Mouse (Mus musculus): Measurements from ENCODE around the gene Asic4. TPM values are rescaled to one million over a fixed set of nuclear protein-coding genes. Genes with fewer than 3 reads are reported as not detected.

Asic4 gene
- polyA plus RNA-seq, 2 experiments, result 0.03 TPM; not detected in 1

- Histone ChIP-seq H3K36me3 (replicated peaks; ENCODE audit: control insufficient read depth, insufficient read depth, low read depth) (no peaks in the 10 kb centered on the region), H3K27me3 (ENCODE audit: control insufficient read depth, insufficient read depth, low read length) (peaks cover 72% of the 10 kb centered on the region), H3K4me2 (ENCODE audit: low read depth) (peak overlapping the region; percentile 63), H3K9me3 (ENCODE audit: control insufficient read depth, low read length) (no peaks in the 10 kb centered on the region), H3K27ac (no peak overlapping the region), H3K4me1 (replicated peaks; ENCODE audit: control insufficient read depth in 2 of 2, insufficient read depth in 2 of 2, low read length in 1 of 2) (peaks cover 25 to 33% of the 10 kb centered on the region in 2 experiments), H3K9ac (replicated peaks) (no peak overlapping the region), H3K4me3 (ENCODE audit: insufficient read depth in 1 of 2, low read depth in 2 of 2, low read length in 2 of 2) (no peak overlapping the region)
- DNase-seq (ENCODE audit: low read depth in 3 of 3, low spot score in 3 of 3) (no peak), ATAC-seq (ENCODE audit: insufficient read depth) (no peak)
- no peak for TF ChIP-seq CTCF (IDR thresholded peaks at IDR 0.05; ENCODE audit: low read depth)
- TF ChIP-seq EP300 (IDR thresholded peaks at IDR 0.05; ENCODE audit: low read depth), result no peak
- 3% methylated on average over 8 of the region's 8 CpGs for WGBS (ENCODE audit: insufficient replicate concordance)
These were observed 680 bp upstream of the Asic4 start for GRCm38 (mm10) chr1:75449377-75450135.

DNA sequence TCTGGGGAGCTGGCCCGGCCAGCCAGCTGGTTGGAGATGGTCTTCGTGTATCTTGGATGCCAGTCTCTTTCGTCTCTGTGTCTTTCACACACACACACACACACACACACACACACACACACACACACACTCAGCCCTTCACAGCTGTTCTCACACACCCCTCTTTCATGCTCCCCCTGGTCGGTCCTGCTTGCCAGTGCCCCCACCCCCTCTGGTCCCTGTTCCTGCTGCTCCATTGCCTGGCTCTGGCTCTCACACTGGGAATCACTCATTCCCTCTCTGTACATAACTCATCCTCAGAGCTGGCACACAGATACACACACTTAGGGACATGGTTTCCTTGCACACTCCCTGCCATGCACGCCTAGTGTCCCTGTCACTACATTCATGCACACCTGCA is 1.7 kb downstream of the Asic4 start:
- Histone ChIP-seq H3K36me3 (replicated peaks; ENCODE audit: control insufficient read depth, insufficient read depth, low read depth) (no peaks in the 10 kb centered on the region), H3K9me3 (ENCODE audit: control insufficient read depth, low read length) (no peaks in the 10 kb centered on the region), H3K9ac (replicated peaks) (no peak overlapping the region), H3K27ac (no peak overlapping the region), H3K4me3 (ENCODE audit: insufficient read depth in 1 of 2, low read depth in 2 of 2, low read length in 2 of 2) (no peak overlapping the region), H3K4me1 (replicated peaks; ENCODE audit: control insufficient read depth in 2 of 2, insufficient read depth in 2 of 2, low read length in 1 of 2) (peaks cover 19 to 22% of the 10 kb centered on the region in 2 experiments), H3K27me3 (ENCODE audit: control insufficient read depth, insufficient read depth, low read length) (peaks cover 93% of the 10 kb centered on the region), H3K4me2 (ENCODE audit: low read depth) (no peak overlapping the region)
- WGBS (ENCODE audit: insufficient replicate concordance), result 68% methylated on average over 5 of the region's 5 CpGs
- no peak for DNase-seq (ENCODE audit: low read depth in 3 of 3, low spot score in 3 of 3)
- no peak for ATAC-seq (ENCODE audit: insufficient read depth)
- TF ChIP-seq EP300 (IDR thresholded peaks at IDR 0.05; ENCODE audit: low read depth) (no peak), CTCF (IDR thresholded peaks at IDR 0.05; ENCODE audit: low read depth) (no peak)

GRCm38 (mm10) chr1:75455433-75455832 is 5.2 kb downstream of the Asic4 start:
- H3K4me3 ChIP-seq (ENCODE audit: insufficient read depth in 1 of 2, low read depth in 2 of 2, low read length in 2 of 2), result no peak overlapping the region
- H3K9me3 ChIP-seq (ENCODE audit: control insufficient read depth, low read length), result no peaks in the 10 kb centered on the region
- ATAC-seq (ENCODE audit: insufficient read depth) (no peak), DNase-seq (ENCODE audit: low read depth in 3 of 3, low spot score in 3 of 3) (no peak)
- peaks cover 92% of the 10 kb centered on the region for H3K27me3 ChIP-seq (ENCODE audit: control insufficient read depth, insufficient read depth, low read length)
- 41% methylated on average over 3 of the region's 3 CpGs for WGBS (ENCODE audit: insufficient replicate concordance)
- TF ChIP-seq CTCF (IDR thresholded peaks at IDR 0.05; ENCODE audit: low read depth) (no peak), EP300 (IDR thresholded peaks at IDR 0.05; ENCODE audit: low read depth) (no peak)
- H3K27ac ChIP-seq, result no peak overlapping the region
- H3K36me3 ChIP-seq (replicated peaks; ENCODE audit: control insufficient read depth, insufficient read depth, low read depth), result no peaks in the 10 kb centered on the region
- no peak overlapping the region for H3K9ac ChIP-seq (replicated peaks)
- H3K4me1 ChIP-seq (replicated peaks; ENCODE audit: control insufficient read depth in 2 of 2, insufficient read depth in 2 of 2, low read length in 1 of 2), result peaks cover 8% of the 10 kb centered on the region in 2 experiments
- no peak overlapping the region for H3K4me2 ChIP-seq (ENCODE audit: low read depth)

- 24% methylated on average over 5 of the region's 5 CpGs for WGBS (ENCODE audit: insufficient replicate concordance)
- no peak overlapping the region for H3K4me3 ChIP-seq (ENCODE audit: insufficient read depth in 1 of 2, low read depth in 2 of 2, low read length in 2 of 2)
- no peak overlapping the region for H3K27ac ChIP-seq
- DNase-seq (ENCODE audit: low read depth in 3 of 3, low spot score in 3 of 3) (no peak), ATAC-seq (ENCODE audit: insufficient read depth) (no peak)
- no peak overlapping the region for H3K4me2 ChIP-seq (ENCODE audit: low read depth)
- no peak for TF ChIP-seq CTCF (IDR thresholded peaks at IDR 0.05; ENCODE audit: low read depth)
- no peak for TF ChIP-seq EP300 (IDR thresholded peaks at IDR 0.05; ENCODE audit: low read depth)
- no peaks in the 10 kb centered on the region for H3K9me3 ChIP-seq (ENCODE audit: control insufficient read depth, low read length)
- H3K4me1 ChIP-seq (replicated peaks; ENCODE audit: control insufficient read depth in 2 of 2, insufficient read depth in 2 of 2, low read length in 1 of 2), result peaks cover 3 to 8% of the 10 kb centered on the region in 2 experiments
- peaks cover 87% of the 10 kb centered on the region for H3K27me3 ChIP-seq (ENCODE audit: control insufficient read depth, insufficient read depth, low read length)
- H3K9ac ChIP-seq (replicated peaks), result no peak overlapping the region
- no peaks in the 10 kb centered on the region for H3K36me3 ChIP-seq (replicated peaks; ENCODE audit: control insufficient read depth, insufficient read depth, low read depth)
These were observed 5.7 kb downstream of the Asic4 start for GRCm38 (mm10) chr1:75455948-75456347.

DNA sequence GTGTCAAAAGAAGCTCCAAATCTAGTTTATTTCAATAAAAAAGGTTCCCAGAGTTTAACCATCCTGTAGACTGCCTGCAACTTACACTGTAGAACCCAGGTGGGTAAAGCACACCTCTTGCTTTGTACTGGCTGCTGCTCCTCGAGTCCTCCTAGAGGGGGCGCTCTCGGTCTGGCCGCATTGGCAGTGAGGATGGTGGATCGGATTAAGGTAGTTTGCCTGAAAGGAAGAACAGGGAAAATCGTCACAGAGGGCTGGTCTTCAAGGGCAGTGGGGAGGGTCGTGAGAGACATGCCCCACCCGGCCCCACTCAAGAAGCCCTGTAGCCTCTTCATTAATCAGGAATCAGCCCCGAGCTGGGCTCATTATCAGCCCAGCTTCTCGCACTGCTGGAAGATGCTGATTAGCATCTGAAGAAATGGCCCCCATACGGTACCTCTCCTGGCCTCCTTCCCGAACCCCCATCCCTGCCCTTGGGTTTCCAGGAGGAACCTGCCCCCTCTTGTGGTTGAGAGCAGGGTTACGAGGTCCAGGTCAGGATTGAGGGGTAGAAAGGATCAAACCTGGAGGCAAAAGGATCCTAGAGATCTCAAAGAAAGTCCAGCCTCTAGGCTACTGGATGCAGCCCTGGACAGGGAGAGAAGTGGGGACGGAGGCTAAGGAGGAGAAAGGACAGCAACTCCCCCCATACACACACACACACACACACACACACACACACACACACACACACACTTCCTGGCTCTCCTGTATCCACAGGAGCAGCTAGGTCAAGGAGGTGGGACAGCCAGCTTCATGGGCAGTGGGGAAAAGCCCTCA is 6.7 kb downstream of the Asic4 start:
- no peak overlapping the region for H3K27ac ChIP-seq
- DNase-seq (ENCODE audit: low read depth in 3 of 3, low spot score in 3 of 3) (no peak), ATAC-seq (ENCODE audit: insufficient read depth) (no peak)
- H3K36me3 ChIP-seq (replicated peaks; ENCODE audit: control insufficient read depth, insufficient read depth, low read depth), result no peaks in the 10 kb centered on the region
- H3K27me3 ChIP-seq (ENCODE audit: control insufficient read depth, insufficient read depth, low read length), result peaks cover 77% of the 10 kb centered on the region
- H3K9ac ChIP-seq (replicated peaks), result no peak overlapping the region
- no peak overlapping the region for H3K4me3 ChIP-seq (ENCODE audit: insufficient read depth in 1 of 2, low read depth in 2 of 2, low read length in 2 of 2)
- no peak overlapping the region for H3K4me2 ChIP-seq (ENCODE audit: low read depth)
- peaks cover 3 to 8% of the 10 kb centered on the region in 2 experiments; a peak in 3 of 4 replicates for H3K4me1 ChIP-seq (replicated peaks; ENCODE audit: control insufficient read depth in 2 of 2, insufficient read depth in 2 of 2, low read length in 1 of 2)
- WGBS (ENCODE audit: insufficient replicate concordance), result 10% methylated on average over 14 of the region's 14 CpGs
- no peaks in the 10 kb centered on the region for H3K9me3 ChIP-seq (ENCODE audit: control insufficient read depth, low read length)
- TF ChIP-seq EP300 (IDR thresholded peaks at IDR 0.05; ENCODE audit: low read depth), result no peak
- peak; percentile 75 for TF ChIP-seq CTCF (IDR thresholded peaks at IDR 0.05; ENCODE audit: low read depth)

Measured in liver, embryonic 14.5 days (tissue).